Mouse (Mus musculus) left cerebral cortex, postnatal 14 days (tissue): ENCODE measurements around the gene Emc9. TPM values are rescaled to one million over a fixed set of nuclear protein-coding genes. Genes with fewer than 3 reads are reported as not detected.
A peak's percentile ranks its signal among the peaks of the same experiment; 100 is the strongest.

Source experiments
- DNase-seq, 2 experiments: peaks; one replicate each; pipeline ENCODE4 v3.0.0; 2021 to 2022; ENCODE audit warnings: low spot score in 2 of 2, mixed read lengths in 1 of 2
- intact Hi-C: fragments of 180-260 bp; cut with DNase I; formaldehyde crosslinking; loops from one replicate; pipeline ENCODE4 v1.15.1; 2025
- long read RNA-seq, 2 experiments: library from polyadenylated mRNA; stranded (forward); transcript quantifications; one replicate each; pipeline ENCODE4 v2.0.0; 2021
- total RNA-seq, 2 experiments: library from RNA; stranded (reverse); gene quantifications; 2 replicates each; pipeline ENCODE4 v1.2.3; 2021

Gene Emc9
- total RNA-seq: 10 to 100 TPM; 38.7 to 45.5 TPM
- long read RNA-seq, experiment 1, transcript Emc9-201 (5 exons, 855 nt): major isoform, 21 of 28 reads
- long read RNA-seq, experiment 1, partial matches to known transcripts: 0 of 28 reads
- long read RNA-seq, experiment 1, other reads (novel, unspliced or antisense): 3 of 28 reads
- long read RNA-seq, experiment 2, transcript Emc9-201 (5 exons, 855 nt): major isoform, 23 of 24 reads
- long read RNA-seq, experiment 2, partial matches to known transcripts: 0 of 24 reads
- long read RNA-seq, experiment 2, other reads (novel, unspliced or antisense): 1 of 24 reads

DNA sequence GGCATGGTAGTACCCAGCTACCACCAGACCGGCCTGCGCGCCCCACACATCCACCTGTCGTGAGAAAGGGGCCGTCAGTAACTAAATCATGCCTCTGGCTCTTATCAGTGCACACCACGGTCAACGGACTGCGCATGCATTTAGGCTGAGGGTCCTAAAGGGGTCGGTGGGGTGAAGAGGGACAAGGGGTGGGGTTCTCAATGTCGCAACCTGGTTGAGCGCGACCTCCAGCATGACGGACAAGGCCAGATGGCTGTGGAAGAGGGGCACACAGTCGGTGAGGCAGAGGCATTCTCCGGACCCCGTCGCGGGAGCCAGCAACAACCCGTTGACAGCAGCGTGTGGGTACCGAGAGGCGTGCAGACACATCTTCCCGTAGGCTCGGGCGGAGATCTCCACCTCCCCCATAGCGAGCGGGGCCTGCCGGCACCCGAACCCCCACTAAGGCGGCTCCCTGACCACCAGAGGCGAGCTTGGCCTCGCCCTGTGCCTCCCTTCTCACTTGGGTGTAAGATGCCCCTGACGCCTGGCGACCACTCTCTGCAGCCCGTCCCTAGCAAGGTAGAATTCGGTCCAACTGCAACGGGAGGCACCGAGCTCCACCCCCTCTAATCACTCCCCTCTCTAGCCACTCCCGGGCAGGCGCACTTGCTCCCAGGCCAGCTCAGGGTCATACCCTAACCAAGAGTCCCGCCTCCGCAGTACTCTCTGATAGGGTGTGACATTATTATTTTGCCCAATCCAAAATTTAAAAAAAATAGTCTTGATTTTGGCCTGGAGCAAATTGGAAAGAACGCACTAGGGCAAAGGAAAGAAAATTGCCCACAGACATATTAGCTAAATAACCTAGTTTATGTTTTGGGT is at the start of gene Emc9:
Gene Emc9, minus strand, starts transcription at position 601 of the 864 bp plus-strand sequence.
- intact Hi-C loops: no loop called here
- peak in 1 of 2 experiments; percentile 49 for DNase-seq

DNA sequence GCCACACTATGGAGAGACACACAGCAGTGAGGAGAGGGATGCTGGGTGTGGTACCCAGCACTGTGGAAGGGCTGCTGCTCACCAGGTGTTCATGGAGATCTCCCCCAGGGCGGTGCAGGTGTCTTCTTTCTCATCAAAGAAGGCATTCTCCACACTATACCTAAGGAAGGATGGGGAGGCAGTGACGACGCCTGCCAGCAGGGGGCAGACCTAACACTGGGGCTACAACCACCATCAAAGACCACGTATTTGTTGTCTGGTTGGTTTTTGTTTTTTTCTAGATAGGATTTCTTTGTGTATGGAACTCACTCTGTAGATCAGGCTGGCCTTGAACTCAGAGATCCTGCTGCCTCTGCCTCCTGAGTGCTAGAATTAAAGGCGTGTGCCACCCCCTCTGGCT is 44.2 kb upstream of the Emc9 start:
- intact Hi-C loops: no loop called here
- peak in 1 of 2 experiments; percentile 44 for DNase-seq

DNA sequence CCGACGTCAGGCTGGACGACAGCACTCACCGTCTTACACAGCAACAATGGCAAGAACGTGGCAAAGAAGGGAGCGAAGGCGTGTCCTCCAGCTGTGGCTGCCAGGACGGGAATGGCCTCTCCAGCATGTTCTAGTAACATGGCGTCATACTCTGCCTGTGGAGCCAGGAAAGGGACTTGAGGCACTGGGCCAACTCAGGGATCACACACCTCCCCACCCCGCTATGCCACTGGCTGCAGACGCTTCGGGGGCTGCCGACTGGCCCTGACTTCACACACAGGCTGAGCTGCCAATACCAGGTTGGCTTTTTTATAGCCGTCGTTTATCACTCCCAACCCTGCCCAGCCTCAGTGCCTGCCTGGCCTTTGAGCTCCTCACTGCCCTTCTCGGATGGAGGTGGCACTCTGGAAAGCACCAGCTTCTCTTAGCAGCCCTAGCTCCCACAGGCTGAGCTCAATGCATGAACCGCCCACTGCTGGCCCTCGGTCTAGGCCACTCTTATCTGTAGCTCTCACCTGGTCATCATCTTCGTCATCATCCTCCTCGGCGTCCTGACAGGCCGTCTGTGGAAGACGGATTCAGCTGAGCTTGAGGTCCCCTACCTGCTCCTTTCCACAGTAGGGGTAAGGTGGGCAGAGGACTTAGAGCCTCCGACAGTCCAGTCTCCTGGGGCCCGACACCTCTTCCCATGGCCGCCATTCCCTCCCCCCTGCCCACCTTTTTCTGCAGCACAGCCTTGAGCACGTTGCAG is 43.1 kb upstream of the Emc9 start:
- DNase-seq: no peak
- intact Hi-C loops: no loop called here

DNA sequence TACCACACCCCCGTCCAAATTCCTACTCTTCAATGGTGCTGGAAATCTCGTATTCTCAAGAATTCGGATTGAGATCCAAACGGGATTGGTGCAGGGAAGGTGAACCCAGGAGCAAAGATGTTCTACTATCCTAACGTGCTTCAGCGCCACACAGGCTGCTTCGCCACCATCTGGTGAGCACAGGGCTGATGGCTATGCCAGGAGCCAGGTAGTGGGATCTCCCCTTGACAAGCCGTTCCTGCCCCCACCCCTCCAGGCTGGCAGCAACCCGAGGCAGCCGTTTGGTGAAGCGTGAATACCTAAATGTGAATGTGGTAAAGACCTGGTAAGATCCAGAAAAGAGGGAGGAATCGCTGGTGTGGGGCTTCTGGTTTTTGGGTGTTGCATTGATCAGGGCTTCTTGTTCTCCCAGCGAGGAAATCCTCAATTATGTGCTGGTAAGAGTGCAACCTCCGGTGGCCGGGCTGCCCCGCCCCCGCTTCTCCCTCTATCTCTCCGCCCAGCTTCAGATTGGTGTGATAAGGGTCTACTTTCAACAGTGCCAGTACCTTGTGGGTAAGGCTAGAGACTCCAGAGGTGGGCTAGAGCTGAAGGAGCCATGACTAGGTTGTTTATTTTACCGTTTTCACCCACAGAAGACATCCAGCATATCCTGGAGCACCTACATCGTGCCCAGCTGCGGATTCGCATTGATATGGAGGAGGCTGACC is 33.5 kb upstream of the Emc9 start:
- intact Hi-C loops: no loop called here
- no peak for DNase-seq

DNA sequence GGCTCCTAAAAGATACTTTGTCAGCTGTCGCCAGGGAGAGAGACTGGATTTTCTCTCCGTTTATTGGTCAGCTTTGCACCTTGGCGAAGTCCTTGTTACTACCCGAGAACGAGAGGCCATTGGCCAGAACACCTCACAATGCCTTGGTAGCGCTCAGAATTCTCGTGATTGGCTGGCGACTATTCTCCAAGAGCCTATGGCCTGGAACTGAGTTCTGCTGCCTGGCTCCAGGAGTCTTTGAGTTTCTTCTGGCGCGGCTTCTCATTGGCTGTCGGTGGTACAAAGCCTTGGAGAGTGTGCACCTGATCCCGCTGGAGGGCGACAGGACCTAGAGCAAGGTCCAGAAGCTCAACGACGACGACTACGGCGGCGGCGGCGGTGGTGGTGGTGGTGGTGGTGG is 32.7 kb upstream of the Emc9 start, which contains the start of gene Rec8:
Gene Rec8, plus strand, starts transcription at position 216 of the 400 bp plus-strand sequence.
- intact Hi-C loops: no loop called here
- no peak for DNase-seq

DNA sequence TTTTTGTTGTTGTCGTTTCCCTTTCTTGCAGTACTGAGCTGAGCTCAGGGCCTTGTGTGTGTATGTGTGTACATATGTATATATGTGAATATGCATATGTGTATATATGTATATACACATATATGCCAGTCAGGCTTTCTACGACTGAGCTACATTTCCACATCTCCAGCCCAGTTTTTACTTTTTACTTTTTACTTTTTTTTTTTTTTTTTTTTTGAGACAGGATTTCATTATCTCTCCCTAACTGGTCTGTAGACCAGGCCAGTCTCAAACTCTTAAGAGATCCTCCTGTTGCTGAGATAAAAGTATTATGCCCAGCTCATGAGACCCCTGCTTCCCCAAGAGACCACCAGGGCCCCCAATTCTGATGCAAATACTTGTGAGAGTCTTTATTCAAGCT is 31.7 kb upstream of the Emc9 start:
- no peak for DNase-seq
- intact Hi-C loops: no loop called here

GRCm38 (mm10) chr14:55615876-55616275 is 30.8 kb upstream of the Emc9 start:
- no peak for DNase-seq
- intact Hi-C loops: no loop called here

DNA sequence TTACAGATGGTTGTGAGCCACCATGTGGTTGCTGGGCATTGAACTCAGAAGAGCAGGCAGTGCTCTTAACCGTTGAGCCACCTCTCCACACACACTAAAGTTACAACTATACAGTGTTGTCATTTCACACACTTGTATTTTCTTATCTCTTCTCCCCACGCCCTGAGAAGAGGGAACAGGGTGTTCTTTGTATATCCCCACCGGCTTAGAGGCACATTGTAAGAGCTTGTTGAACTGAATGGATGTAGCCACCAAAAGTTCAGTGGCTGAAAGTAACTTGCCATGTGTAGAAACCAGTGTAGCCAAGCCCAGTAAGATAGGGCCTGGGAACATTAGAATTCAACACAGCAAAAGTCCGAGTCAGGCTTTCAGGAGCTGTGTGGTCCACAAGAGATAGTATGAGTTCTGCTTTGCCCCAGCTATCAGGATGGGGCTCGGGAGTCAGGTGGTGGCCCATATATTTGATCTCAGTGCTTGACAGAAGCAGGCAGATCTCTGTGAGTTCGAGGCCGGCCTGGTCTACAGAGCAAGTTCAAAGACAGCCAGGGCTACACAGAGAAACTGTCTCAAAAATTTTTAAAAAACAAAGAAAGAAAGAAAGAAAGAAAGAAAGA is 29.6 kb upstream of the Emc9 start:
- no peak for DNase-seq
- intact Hi-C loops: no loop called here

DNA sequence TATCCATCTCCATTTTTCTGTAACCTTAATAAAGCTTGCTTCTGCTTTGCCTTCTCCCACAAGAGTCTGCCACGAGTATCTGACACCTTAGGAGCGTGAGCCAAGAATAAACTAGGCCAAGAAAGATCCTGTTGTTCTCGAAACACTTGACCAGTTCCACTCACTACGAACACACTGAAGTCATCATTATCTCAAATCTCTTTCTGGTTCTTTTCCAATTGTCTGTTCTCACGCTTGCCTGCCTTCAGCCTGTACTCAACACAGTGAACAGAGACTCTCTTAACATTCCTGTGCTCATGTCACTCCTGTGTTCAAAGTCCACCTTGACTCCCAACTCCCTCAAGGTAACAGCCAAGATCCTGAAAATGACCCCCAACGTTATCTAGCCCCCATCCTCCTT is 28.2 kb upstream of the Emc9 start:
- intact Hi-C loops: no loop called here
- DNase-seq: no peak

- intact Hi-C loops: no loop called here
These were observed 23.2 kb upstream of the Emc9 start for GRCm38 (mm10) chr14:55608339-55608738.

DNA sequence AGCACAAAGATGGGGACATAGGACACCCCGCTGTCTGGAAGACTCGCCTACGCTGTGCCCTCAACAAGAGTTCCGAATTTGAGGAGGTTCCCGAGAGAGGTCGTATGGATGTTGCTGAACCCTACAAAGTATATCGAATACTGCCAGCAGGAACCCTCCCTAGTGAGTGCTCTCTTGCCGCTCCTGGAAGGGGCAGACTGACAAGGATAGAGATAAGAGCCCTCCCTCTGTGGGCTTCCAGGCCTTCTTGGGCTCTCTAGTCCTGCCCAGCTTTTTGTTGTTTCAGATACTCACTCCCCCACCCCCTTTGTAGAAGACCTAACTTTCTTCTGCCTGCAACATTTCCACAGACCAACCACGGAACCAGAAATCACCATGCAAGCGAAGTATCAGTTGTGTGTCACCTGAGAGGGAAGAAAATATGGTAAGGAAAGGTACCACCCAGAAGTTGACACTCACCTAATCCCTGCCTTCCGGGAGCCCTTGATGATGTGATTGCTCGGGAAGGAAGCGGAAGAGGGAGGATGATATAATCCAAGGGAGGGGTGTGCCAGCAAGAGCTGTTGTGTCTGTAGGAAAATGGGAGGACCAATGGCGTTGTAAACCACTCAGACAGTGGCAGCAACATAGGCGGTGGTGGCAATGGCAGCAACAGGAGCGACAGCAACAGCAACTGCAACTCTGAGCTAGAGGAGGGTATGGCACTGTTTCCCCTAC is 20.8 kb upstream of the Emc9 start:
- intact Hi-C loops: no loop called here
- DNase-seq: no peak

More at GRCm38 (mm10) chr14:55608339-55608738, 23.2 kb upstream of the Emc9 start:
- DNase-seq: no peak

- DNase-seq: no peak
- intact Hi-C loops: no loop called here
These were observed 19.7 kb upstream of the Emc9 start for GRCm38 (mm10) chr14:55604823-55605222.

GRCm38 (mm10) chr14:55603633-55604576 is 18.8 kb upstream of the Emc9 start:
- intact Hi-C loops: no loop called here
- peak; percentile 87 to 92 for DNase-seq

DNA sequence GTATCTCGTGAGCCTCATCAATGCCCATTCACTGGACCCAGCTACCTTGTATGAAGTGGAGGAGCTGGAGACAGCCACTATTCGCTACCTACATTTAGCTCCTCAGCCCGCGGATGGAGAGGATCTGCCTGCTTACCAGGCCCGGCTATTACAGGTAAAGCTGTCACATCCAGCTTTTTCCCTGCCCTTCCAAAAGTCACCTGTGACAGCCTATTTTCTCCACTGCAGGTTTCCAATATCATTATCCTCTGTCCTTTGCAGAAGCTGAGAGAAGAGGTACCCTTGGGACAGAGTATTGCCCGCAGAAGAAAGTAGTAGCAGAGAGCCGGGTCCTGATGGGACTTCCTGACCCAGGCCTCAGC is 18.1 kb upstream of the Emc9 start, which contains the start of gene Irf9:
Gene Irf9, plus strand, starts transcription at position 301 of the 362 bp plus-strand sequence.
- intact Hi-C loops: no loop called here
- DNase-seq: no peak

DNA sequence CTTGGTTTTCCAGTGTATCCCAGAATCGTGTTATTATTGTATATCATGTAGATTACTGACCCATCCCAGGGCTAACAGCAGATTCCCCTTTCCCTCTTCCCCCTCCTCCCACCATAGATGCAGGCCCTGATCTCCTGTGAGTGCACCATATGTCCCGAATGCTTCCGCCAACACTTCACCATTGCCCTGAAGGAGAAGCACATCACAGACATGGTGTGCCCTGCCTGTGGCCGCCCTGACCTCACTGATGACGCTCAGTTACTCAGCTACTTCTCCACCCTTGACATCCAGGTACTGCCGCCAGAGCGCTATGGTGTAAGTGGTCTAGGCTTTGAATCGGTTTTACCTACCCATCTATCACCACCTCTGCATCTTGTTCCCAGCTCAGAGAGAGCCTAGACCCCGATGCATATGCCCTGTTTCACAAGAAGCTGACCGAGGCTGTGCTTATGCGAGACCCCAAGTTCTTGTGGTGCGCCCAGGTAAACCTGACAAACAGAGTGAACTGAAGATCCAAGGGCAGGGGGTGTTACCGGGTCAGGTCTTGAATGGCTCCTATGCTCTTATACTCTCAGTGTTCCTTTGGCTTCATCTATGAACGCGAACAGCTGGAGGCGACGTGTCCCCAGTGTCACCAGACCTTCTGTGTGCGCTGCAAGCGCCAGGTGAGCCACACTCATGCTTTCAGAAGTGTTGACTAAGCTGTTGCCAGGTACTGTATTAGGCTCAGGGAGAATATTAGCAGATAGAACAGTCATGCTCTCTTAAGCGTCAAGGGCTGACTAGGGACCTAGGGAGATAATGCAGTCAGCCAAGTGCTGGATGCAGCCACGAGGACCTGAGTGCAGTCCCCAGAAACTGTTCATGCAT is 13.7 kb upstream of the Emc9 start:
- DNase-seq: no peak
- intact Hi-C loops: no loop called here

DNA sequence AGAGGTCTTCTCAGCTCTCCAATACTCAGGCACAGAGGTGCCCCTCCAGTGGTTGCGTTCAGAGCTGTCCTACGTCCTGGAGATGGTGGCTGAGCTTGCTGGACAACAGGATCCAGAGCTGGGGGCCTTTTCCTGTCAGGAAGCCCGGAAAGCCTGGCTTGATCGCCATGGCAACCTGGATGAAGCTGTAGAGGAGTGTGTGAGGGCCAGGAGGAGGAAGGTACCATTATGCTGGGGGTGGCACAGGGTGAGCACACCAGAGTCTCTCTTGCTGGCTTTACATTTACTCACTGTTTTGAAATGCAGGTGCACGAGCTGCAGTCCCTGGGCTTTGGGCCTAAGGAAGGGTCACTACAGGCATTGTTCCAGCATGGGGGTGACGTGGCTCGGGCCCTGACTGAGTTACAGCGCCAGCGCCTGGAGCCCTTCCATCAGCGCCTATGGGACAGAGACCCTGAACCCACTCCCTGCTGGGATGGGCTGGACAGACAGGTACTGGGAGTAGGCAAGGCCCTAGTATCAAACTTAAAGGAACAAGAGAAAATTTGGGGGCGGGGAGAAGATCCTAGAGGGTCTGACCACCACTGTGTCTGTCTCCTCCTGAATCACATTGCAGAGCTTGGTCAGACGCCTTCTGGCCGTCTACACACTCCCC is 11.1 kb upstream of the Emc9 start:
- intact Hi-C loops: no loop called here
- DNase-seq: peak in 1 of 2 experiments; percentile 74
